Mouse (Mus musculus) liver, adult 2 months (tissue): ENCODE results near the gene Kcnmb4.

Experiments used
- CTCF ChIP-seq: fragments of 200-500 bp; IDR thresholded peaks from 2 replicates; pipeline ENCODE4 v1.5.1; 2011; ENCODE audit warnings: low read depth, low read length, control low read depth
- POLR2A ChIP-seq: fragments of 200-500 bp; IDR thresholded peaks from 2 replicates; pipeline ENCODE4 v1.6.1; 2011; ENCODE audit warnings: low read length, control low read depth; ENCODE audit not compliant: insufficient read depth; ENCODE audit errors: extremely low read depth

GRCm38 (mm10) chr10:116463753-116464345 is 9.8 kb downstream of the Kcnmb4 start:
- peak; percentile 39; the same call in 1 of the 2 replicates for TF ChIP-seq CTCF
- TF ChIP-seq POLR2A = no peak
